Mouse (Mus musculus) MEL (cell line): ENCODE results near the gene Myh4. TPM values are rescaled to one million over a fixed set of nuclear protein-coding genes. Genes with fewer than 3 reads are reported as not detected.

Experiments used
- DNase-seq: peaks from one replicate; pipeline ENCODE4 v3.0.0; 2011; ENCODE audit warnings: low read depth, low spot score
- H3K27ac ChIP-seq: 2 replicates; pipeline ENCODE4 v1.5.1; 2012; ENCODE audit warnings: low read depth, mild to moderate bottlenecking, control low read depth, low read length, moderate library complexity; ENCODE audit not compliant: control insufficient read depth
- H3K27me3 ChIP-seq, 2 experiments: fragments of 150-350 bp in 1 of 2; sonication (generic) in 1 of 2; 2 replicates each; pipeline ENCODE4 v1.6.1; 2012; ENCODE audit warnings: low read length in 2 of 2, mild to moderate bottlenecking in 2 of 2, improper control_type of control experiment in 1 of 2, moderate library complexity in 1 of 2; ENCODE audit not compliant: insufficient read depth in 2 of 2, control insufficient read depth in 1 of 2
- H3K36me3 ChIP-seq, 2 experiments: 2 replicates each; pipeline ENCODE4 v1.6.1; 2012 to 2014; ENCODE audit warnings: low read length in 2 of 2, improper control_type of control experiment in 1 of 2, inconsistent platforms in 1 of 2, mild to moderate bottlenecking in 1 of 2; ENCODE audit not compliant: insufficient read depth in 2 of 2, control insufficient read depth in 1 of 2
- H3K4me1 ChIP-seq, 2 experiments: fragments of 150-350 bp in 1 of 2; sonication (generic) in 1 of 2; 2 replicates each; pipeline ENCODE4 v1.6.1; 2012; ENCODE audit warnings: low read length in 2 of 2, improper control_type of control experiment in 1 of 2, mild to moderate bottlenecking in 1 of 2; ENCODE audit not compliant: insufficient read depth in 2 of 2, control insufficient read depth in 1 of 2
- H3K4me3 ChIP-seq, 2 experiments: fragments of 150-350 bp in 1 of 2; sonication (generic) in 1 of 2; 2 replicates each; pipeline ENCODE4 v1.5.1; 2012; ENCODE audit warnings: low read depth in 2 of 2, low read length in 2 of 2, mild to moderate bottlenecking in 2 of 2, moderate library complexity in 2 of 2, control low read depth in 1 of 2, improper control_type of control experiment in 1 of 2; ENCODE audit not compliant: control insufficient read depth in 1 of 2, insufficient read depth in 1 of 2
- H3K79me2 ChIP-seq: 2 replicates; pipeline ENCODE4 v1.6.1; 2012; ENCODE audit warnings: mild to moderate bottlenecking, low read length, moderate library complexity; ENCODE audit not compliant: control insufficient read depth, poor library complexity, insufficient read depth
- H3K9ac ChIP-seq: 2 replicates; pipeline ENCODE4 v1.6.1; 2012; ENCODE audit warnings: low read depth, mild to moderate bottlenecking, control low read depth, low read length, moderate library complexity; ENCODE audit not compliant: control insufficient read depth, poor library complexity, severe bottlenecking
- H3K9me3 ChIP-seq: fragments of 150-350 bp; sonication (generic); replicated peaks from 2 replicates; pipeline ENCODE4 v1.6.1; 2012; ENCODE audit warnings: mild to moderate bottlenecking, low read length, improper control_type of control experiment, moderate library complexity; ENCODE audit not compliant: insufficient read depth
- CTCF ChIP-seq, 3 experiments: IDR thresholded peaks in 2 of 3; conservative IDR thresholded peaks in 1 of 3; 2 replicates each; pipeline ENCODE4 v1.5.1; 2011 to 2012; ENCODE audit warnings: low read length in 3 of 3, low read depth in 2 of 3, mild to moderate bottlenecking in 2 of 3, improper control_type of control experiment in 1 of 3, inconsistent platforms in 1 of 3, mixed read lengths in 1 of 3, moderate library complexity in 1 of 3; ENCODE audit not compliant: control insufficient read depth in 1 of 3, insufficient read depth in 1 of 3, poor library complexity in 1 of 3, severe bottlenecking in 1 of 3
- E2F4 ChIP-seq: IDR thresholded peaks from 2 replicates; pipeline ENCODE4 v1.6.1; 2011; ENCODE audit warnings: low read depth, low read length, improper control_type of control experiment, borderline replicate concordance
- ETS1 ChIP-seq: IDR thresholded peaks from 2 replicates; pipeline ENCODE4 v1.6.1; 2012; ENCODE audit warnings: low read depth, mild to moderate bottlenecking, inconsistent platforms, low read length, improper control_type of control experiment, moderate library complexity
- GABPA ChIP-seq: IDR thresholded peaks from 2 replicates; pipeline ENCODE4 v1.6.1; 2012; ENCODE audit warnings: low read depth, mild to moderate bottlenecking, inconsistent platforms, low read length, improper control_type of control experiment, moderate library complexity
- HCFC1 ChIP-seq: IDR thresholded peaks from 2 replicates; pipeline ENCODE4 v1.6.1; 2012; ENCODE audit warnings: low read depth, mild to moderate bottlenecking, inconsistent platforms, low read length, improper control_type of control experiment, moderate library complexity
- MAFK ChIP-seq: IDR thresholded peaks from 2 replicates; pipeline ENCODE4 v1.6.1; 2011; ENCODE audit warnings: low read depth, mild to moderate bottlenecking, low read length, improper control_type of control experiment, borderline replicate concordance
- MEF2A ChIP-seq: IDR thresholded peaks from 2 replicates; pipeline ENCODE4 v1.6.1; 2014; ENCODE audit warnings: low read depth, mild to moderate bottlenecking, inconsistent platforms, low read length, improper control_type of control experiment; ENCODE audit not compliant: poor library complexity, insufficient replicate concordance, severe bottlenecking; ENCODE audit errors: extremely low read depth
- MXI1 ChIP-seq: IDR thresholded peaks from 2 replicates; pipeline ENCODE4 v1.6.1; 2011; ENCODE audit warnings: mild to moderate bottlenecking, low read depth, low read length, improper control_type of control experiment
- MYB ChIP-seq: IDR thresholded peaks from 2 replicates; pipeline ENCODE4 v1.6.1; 2011; ENCODE audit warnings: mild to moderate bottlenecking, low read depth, low read length, improper control_type of control experiment
- NRF1 ChIP-seq: IDR thresholded peaks from 2 replicates; pipeline ENCODE4 v1.6.1; 2014; ENCODE audit warnings: low read depth, mild to moderate bottlenecking, inconsistent platforms, low read length, improper control_type of control experiment, moderate library complexity; ENCODE audit not compliant: poor library complexity, insufficient read depth, severe bottlenecking
- POLR2A ChIP-seq, 2 experiments: IDR thresholded peaks; 2 replicates each; pipeline ENCODE4 v1.6.1; 2011 to 2012; ENCODE audit warnings: low read length in 2 of 2, mild to moderate bottlenecking in 2 of 2, control low read depth in 1 of 2, improper control_type of control experiment in 1 of 2, low read depth in 1 of 2, moderate library complexity in 1 of 2; ENCODE audit not compliant: control insufficient read depth in 1 of 2, insufficient read depth in 1 of 2, poor library complexity in 1 of 2
- RAD21 ChIP-seq: IDR thresholded peaks from 2 replicates; pipeline ENCODE4 v1.6.1; 2011; ENCODE audit warnings: mild to moderate bottlenecking, low read depth, low read length, improper control_type of control experiment
- RCOR1 ChIP-seq: IDR thresholded peaks from 2 replicates; pipeline ENCODE4 v1.6.1; 2012; ENCODE audit warnings: low read depth, mild to moderate bottlenecking, inconsistent platforms, low read length, improper control_type of control experiment
- SMC3 ChIP-seq: IDR thresholded peaks from 2 replicates; pipeline ENCODE4 v1.6.1; 2011; ENCODE audit warnings: low read depth, low read length, improper control_type of control experiment
- TCF12 ChIP-seq: IDR thresholded peaks from 2 replicates; pipeline ENCODE4 v1.6.1; 2014; ENCODE audit warnings: low read depth, mild to moderate bottlenecking, inconsistent platforms, low read length, improper control_type of control experiment, moderate library complexity
- UBTF ChIP-seq: IDR thresholded peaks from 2 replicates; pipeline ENCODE4 v1.6.1; 2012; ENCODE audit warnings: low read depth, mild to moderate bottlenecking, inconsistent platforms, low read length, improper control_type of control experiment, moderate library complexity, borderline replicate concordance; ENCODE audit not compliant: insufficient read depth
- USF1 ChIP-seq: IDR thresholded peaks from 2 replicates; pipeline ENCODE4 v1.6.1; 2014; ENCODE audit warnings: low read depth, mild to moderate bottlenecking, inconsistent platforms, low read length, improper control_type of control experiment, moderate library complexity
- USF2 ChIP-seq, 2 experiments: IDR thresholded peaks; 2 replicates each; pipeline ENCODE4 v1.6.1; 2011 to 2012; ENCODE audit warnings: improper control_type of control experiment in 2 of 2, low read length in 2 of 2, borderline replicate concordance in 1 of 2, inconsistent platforms in 1 of 2, low read depth in 1 of 2, mild to moderate bottlenecking in 1 of 2; ENCODE audit not compliant: insufficient read depth in 1 of 2
- ZC3H11A ChIP-seq: IDR thresholded peaks from 2 replicates; pipeline ENCODE4 v1.6.1; 2012; ENCODE audit warnings: low read depth, mild to moderate bottlenecking, inconsistent platforms, low read length, improper control_type of control experiment
- ZKSCAN1 ChIP-seq: IDR thresholded peaks from 2 replicates; pipeline ENCODE4 v1.6.1; 2012; ENCODE audit warnings: low read depth, mild to moderate bottlenecking, inconsistent platforms, low read length, improper control_type of control experiment, moderate library complexity
- ZMIZ1 ChIP-seq: IDR thresholded peaks from 2 replicates; pipeline ENCODE4 v1.6.1; 2012; ENCODE audit warnings: low read depth, mild to moderate bottlenecking, inconsistent platforms, low read length, improper control_type of control experiment, moderate library complexity
- ZNF384 ChIP-seq: IDR thresholded peaks from 2 replicates; pipeline ENCODE4 v1.6.1; 2012; ENCODE audit warnings: low read depth, mild to moderate bottlenecking, inconsistent platforms, low read length, improper control_type of control experiment
- polyA plus RNA-seq, 2 experiments: library from polyadenylated mRNA; stranded (reverse) in 1 of 2; unstranded in 1 of 2; fragments of >175 nt in 1 of 2; fragments of >200 nt in 1 of 2; gene quantifications; 2 replicates each; pipeline versions ENCODE4 v1.2.1 to v1.2.4; 2012; ENCODE audit warnings: low replicate concordance in 2 of 2, low read depth in 1 of 2; ENCODE audit not compliant: insufficient read length in 2 of 2, insufficient read depth in 1 of 2, missing spikeins in 1 of 2
- total RNA-seq: library from RNA; depleted of rRNA; stranded (reverse); fragments of 300-350 nt; gene quantifications from 2 replicates; pipeline ENCODE4 v1.2.3, GENCODE M21; 2012

Gene Myh4
- total and polyA plus RNA-seq, 3 experiments, result not detected

- H3K9ac ChIP-seq, result no peak overlapping the region
- H3K27ac ChIP-seq, result no peak overlapping the region
- H3K79me2 ChIP-seq, result no peaks in the 10 kb centered on the region
- no peaks in the 10 kb centered on the region for H3K36me3 ChIP-seq
- no peak overlapping the region for H3K4me3 ChIP-seq
- no peak for DNase-seq
- no peaks in the 10 kb centered on the region for H3K4me1 ChIP-seq
- no peaks in the 10 kb centered on the region for H3K9me3 ChIP-seq
- TF ChIP-seq ZKSCAN1 (no peak), MEF2A (no peak), HCFC1 (no peak), RCOR1 (no peak), CTCF (IDR thresholded peaks at IDR 0.05 in 2 of 3, conservative IDR thresholded peaks at IDR 0.05 in 1 of 3; ENCODE audit: control insufficient read depth in 1 of 3, insufficient read depth in 1 of 3, low read depth in 2 of 3, low read length in 3 of 3, poor library complexity in 1 of 3, severe bottlenecking in 1 of 3) (no peak), POLR2A (IDR thresholded peaks at IDR 0.05; ENCODE audit: control insufficient read depth in 1 of 2, insufficient read depth in 1 of 2, low read depth in 1 of 2, low read length in 2 of 2, poor library complexity in 1 of 2) (no peak), TCF12 (no peak), ETS1 (no peak), ZMIZ1 (no peak), MAFK (no peak), E2F4 (no peak), MXI1 (no peak), GABPA (no peak), ZC3H11A (no peak), UBTF (no peak)
- H3K27me3 ChIP-seq, result no peaks in the 10 kb centered on the region
Measured at GRCm38 (mm10) chr11:67229946-67230345, 7.9 kb upstream of the Myh4 start.

- H3K27ac ChIP-seq, result no peak overlapping the region
- H3K9me3 ChIP-seq, result no peaks in the 10 kb centered on the region
- TF ChIP-seq RAD21 (no peak; the same call in 1 of the 2 replicates), ZMIZ1 (no peak), NRF1 (no peak), SMC3 (0 out of 2 replicates have a peak, but pooled peaks have one; percentile 8), USF2 (IDR thresholded peaks at IDR 0.05; ENCODE audit: borderline replicate concordance in 1 of 2, insufficient read depth in 1 of 2, low read depth in 1 of 2, low read length in 2 of 2) (no peak), GABPA (no peak), CTCF (IDR thresholded peaks at IDR 0.05 in 2 of 3, conservative IDR thresholded peaks at IDR 0.05 in 1 of 3; ENCODE audit: control insufficient read depth in 1 of 3, insufficient read depth in 1 of 3, low read depth in 2 of 3, low read length in 3 of 3, poor library complexity in 1 of 3, severe bottlenecking in 1 of 3) (peak in 1 of 3 experiments; percentile 26; a peak in 1 of 6 replicates), MYB (no peak), USF1 (no peak), ZNF384 (no peak)
- H3K27me3 ChIP-seq, result no peaks in the 10 kb centered on the region
- no peaks in the 10 kb centered on the region for H3K36me3 ChIP-seq
- no peak overlapping the region for H3K4me3 ChIP-seq
- no peaks in the 10 kb centered on the region for H3K79me2 ChIP-seq
- no peaks in the 10 kb centered on the region for H3K4me1 ChIP-seq
- DNase-seq, result peak; percentile 10
- H3K9ac ChIP-seq, result no peak overlapping the region
Measured at GRCm38 (mm10) chr11:67235639-67236358, 2.0 kb upstream of the Myh4 start.
